Mouse (Mus musculus) myocyte (in vitro differentiated cells): ENCODE results near the gene Rab28. TPM values are rescaled to one million over a fixed set of nuclear protein-coding genes. Genes with fewer than 3 reads are reported as not detected.

ENCODE experiments used
- H3K27me3 ChIP-seq: one replicate; pipeline ENCODE4 v1.6.1; 2011; ENCODE audit not compliant: control insufficient read depth, insufficient read depth, insufficient read length
- H3K36me3 ChIP-seq: one replicate; pipeline ENCODE4 v1.6.1; 2011; ENCODE audit not compliant: control insufficient read depth, insufficient read depth
- H3K4me2 ChIP-seq: one replicate; pipeline ENCODE4 v1.6.1; 2011; ENCODE audit warnings: low read depth, control low read depth
- H3K4me3 ChIP-seq: one replicate; pipeline ENCODE4 v1.5.1; 2011; ENCODE audit warnings: mild to moderate bottlenecking, control low read depth, moderate library complexity
- H3K79me2 ChIP-seq: one replicate; pipeline ENCODE4 v1.6.1; 2011; ENCODE audit not compliant: control insufficient read depth, insufficient read depth
- H3ac ChIP-seq: one replicate; pipeline ENCODE4 v1.6.1; 2011; ENCODE audit not compliant: control insufficient read depth, insufficient read length
- CEBPB ChIP-seq: IDR thresholded peaks from 2 replicates; pipeline ENCODE4 v1.6.1; 2011; ENCODE audit warnings: mild to moderate bottlenecking, moderate library complexity; ENCODE audit not compliant: poor library complexity, insufficient read depth, severe bottlenecking
- E2F4 ChIP-seq: IDR thresholded peaks from one replicate; pipeline ENCODE4 v1.6.1; 2011; ENCODE audit warnings: mild to moderate bottlenecking, control low read depth, moderate library complexity; ENCODE audit not compliant: insufficient read depth
- MAX ChIP-seq: IDR thresholded peaks from one replicate; pipeline ENCODE4 v1.6.1; 2011; ENCODE audit warnings: low read depth, mild to moderate bottlenecking, control low read depth
- MYOD1 ChIP-seq, 3 experiments: IDR thresholded peaks; one replicate each; pipeline ENCODE4 v1.6.1; 2011; ENCODE audit warnings: control low read depth in 2 of 3, low read depth in 2 of 3, mild to moderate bottlenecking in 2 of 3, moderate library complexity in 1 of 3; ENCODE audit not compliant: insufficient read length in 2 of 3, control insufficient read depth in 1 of 3
- MYOG ChIP-seq, 3 experiments: IDR thresholded peaks; one replicate each; pipeline ENCODE4 v1.6.1; 2011; ENCODE audit warnings: control low read depth in 2 of 3, low read depth in 2 of 3, mild to moderate bottlenecking in 2 of 3; ENCODE audit not compliant: insufficient read length in 2 of 3, control insufficient read depth in 1 of 3, insufficient read depth in 1 of 3
- POLR2A ChIP-seq: IDR thresholded peaks from one replicate; pipeline ENCODE4 v1.6.1; 2011; ENCODE audit warnings: low read depth, mild to moderate bottlenecking, control low read depth, moderate library complexity; ENCODE audit not compliant: insufficient read length
- POLR2AphosphoS2 ChIP-seq: IDR thresholded peaks from one replicate; pipeline ENCODE4 v1.6.1; 2011; ENCODE audit warnings: low read depth, control low read depth; ENCODE audit not compliant: insufficient read length
- REST ChIP-seq: IDR thresholded peaks from one replicate; pipeline ENCODE4 v1.6.1; 2011; ENCODE audit warnings: mild to moderate bottlenecking, control low read depth, moderate library complexity; ENCODE audit not compliant: insufficient read depth, insufficient read length
- SRF ChIP-seq: IDR thresholded peaks from one replicate; pipeline ENCODE4 v1.6.1; 2011; ENCODE audit warnings: low read depth; ENCODE audit not compliant: control insufficient read depth, insufficient read length
- TCF12 ChIP-seq: IDR thresholded peaks from one replicate; pipeline ENCODE4 v1.6.1; 2011; ENCODE audit warnings: mild to moderate bottlenecking, control low read depth; ENCODE audit not compliant: poor library complexity, insufficient read depth, severe bottlenecking
- TCF3 ChIP-seq: IDR thresholded peaks from one replicate; pipeline ENCODE4 v1.6.1; 2011; ENCODE audit warnings: low read depth, control low read depth; ENCODE audit not compliant: insufficient read length
- USF1 ChIP-seq: IDR thresholded peaks from one replicate; pipeline ENCODE4 v1.6.1; 2011; ENCODE audit warnings: low read depth, mild to moderate bottlenecking, control low read depth, moderate library complexity
- polyA plus RNA-seq: library from polyadenylated mRNA; unstranded; fragments of >200 nt; fragmentation: generic; extraction: Trizol; gene quantifications from one replicate; pipeline ENCODE4 v1.2.1, GENCODE M21; 2012; ENCODE audit warnings: missing spikeins

The Rab28 gene
- polyA plus RNA-seq, 1 experiment, result 48.6 TPM

DNA sequence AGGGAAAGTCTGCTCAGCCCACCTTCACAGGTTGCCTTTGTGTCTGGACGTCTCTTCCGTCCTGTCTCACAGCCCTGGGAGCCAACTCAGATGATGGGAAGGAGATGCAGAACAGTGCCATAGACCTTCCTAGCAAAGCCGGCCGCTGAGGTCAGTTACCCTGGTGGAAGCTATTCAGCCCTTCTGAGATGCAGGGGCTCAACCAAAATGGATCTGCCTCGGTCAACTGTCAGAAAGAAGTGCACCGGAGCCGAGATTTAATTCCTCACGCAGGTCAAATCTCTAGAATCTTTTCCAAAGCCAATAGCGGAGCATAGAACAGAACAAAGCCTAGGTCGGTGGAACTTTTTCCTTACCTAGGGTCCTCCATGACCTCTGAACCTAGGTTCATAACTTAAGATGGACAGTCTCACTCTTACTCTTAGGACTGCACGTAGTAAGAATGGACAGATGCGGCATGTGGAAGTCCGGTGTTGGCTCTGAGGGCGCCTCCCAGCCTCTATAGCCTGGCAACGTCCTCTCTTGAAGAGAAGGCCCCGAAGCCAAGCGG lies 46.3 kb upstream of the Rab28 start:
- TF ChIP-seq SRF (no peak), E2F4 (no peak), REST (no peak), MYOD1 (IDR thresholded peaks at IDR 0.05; ENCODE audit: control insufficient read depth in 1 of 3, insufficient read length in 2 of 3, low read depth in 2 of 3) (no peak), MAX (no peak), POLR2A (no peak), USF1 (no peak), MYOG (IDR thresholded peaks at IDR 0.05; ENCODE audit: control insufficient read depth in 1 of 3, insufficient read depth in 1 of 3, insufficient read length in 2 of 3, low read depth in 2 of 3) (no peak), CEBPB (no peak)
- Histone ChIP-seq H3K4me2 (no peak overlapping the region), H3K27me3 (peaks cover 28% of the 10 kb centered on the region), H3K36me3 (no peaks in the 10 kb centered on the region), H3ac (no peak overlapping the region), H3K79me2 (no peaks in the 10 kb centered on the region), H3K4me3 (no peak overlapping the region)

DNA sequence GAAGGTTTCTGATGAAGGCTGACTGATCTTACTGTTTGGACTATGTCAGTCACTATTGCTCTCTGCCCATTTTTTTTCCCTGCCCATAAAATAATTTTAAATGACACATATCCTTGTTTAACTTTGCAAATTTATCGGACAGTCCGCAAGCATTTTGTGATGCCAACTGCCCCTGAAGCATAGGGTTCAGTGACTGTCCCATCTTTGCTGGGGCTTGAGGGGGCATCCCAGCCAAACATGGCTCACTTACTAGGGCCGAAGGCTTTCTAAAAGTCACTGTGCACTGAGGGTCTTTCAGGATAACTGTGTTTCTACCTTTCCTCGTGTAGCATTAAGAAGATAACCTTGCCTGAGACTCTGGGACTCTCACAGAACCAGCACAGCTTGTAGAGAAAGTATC lies 44.8 kb upstream of the Rab28 start:
- H3K79me2 ChIP-seq, result no peaks in the 10 kb centered on the region
- H3K4me3 ChIP-seq, result no peak overlapping the region
- TF ChIP-seq TCF3 (no peak), MYOD1 (IDR thresholded peaks at IDR 0.05; ENCODE audit: control insufficient read depth in 1 of 3, insufficient read length in 2 of 3, low read depth in 2 of 3) (no peak), MYOG (IDR thresholded peaks at IDR 0.05; ENCODE audit: control insufficient read depth in 1 of 3, insufficient read depth in 1 of 3, insufficient read length in 2 of 3, low read depth in 2 of 3) (no peak), USF1 (no peak), MAX (no peak), SRF (no peak), E2F4 (no peak), POLR2AphosphoS2 (no peak), CEBPB (no peak), REST (no peak), POLR2A (no peak), TCF12 (no peak)
- no peaks in the 10 kb centered on the region for H3K36me3 ChIP-seq
- peaks cover 21% of the 10 kb centered on the region for H3K27me3 ChIP-seq
- no peak overlapping the region for H3K4me2 ChIP-seq
- no peak overlapping the region for H3ac ChIP-seq

DNA sequence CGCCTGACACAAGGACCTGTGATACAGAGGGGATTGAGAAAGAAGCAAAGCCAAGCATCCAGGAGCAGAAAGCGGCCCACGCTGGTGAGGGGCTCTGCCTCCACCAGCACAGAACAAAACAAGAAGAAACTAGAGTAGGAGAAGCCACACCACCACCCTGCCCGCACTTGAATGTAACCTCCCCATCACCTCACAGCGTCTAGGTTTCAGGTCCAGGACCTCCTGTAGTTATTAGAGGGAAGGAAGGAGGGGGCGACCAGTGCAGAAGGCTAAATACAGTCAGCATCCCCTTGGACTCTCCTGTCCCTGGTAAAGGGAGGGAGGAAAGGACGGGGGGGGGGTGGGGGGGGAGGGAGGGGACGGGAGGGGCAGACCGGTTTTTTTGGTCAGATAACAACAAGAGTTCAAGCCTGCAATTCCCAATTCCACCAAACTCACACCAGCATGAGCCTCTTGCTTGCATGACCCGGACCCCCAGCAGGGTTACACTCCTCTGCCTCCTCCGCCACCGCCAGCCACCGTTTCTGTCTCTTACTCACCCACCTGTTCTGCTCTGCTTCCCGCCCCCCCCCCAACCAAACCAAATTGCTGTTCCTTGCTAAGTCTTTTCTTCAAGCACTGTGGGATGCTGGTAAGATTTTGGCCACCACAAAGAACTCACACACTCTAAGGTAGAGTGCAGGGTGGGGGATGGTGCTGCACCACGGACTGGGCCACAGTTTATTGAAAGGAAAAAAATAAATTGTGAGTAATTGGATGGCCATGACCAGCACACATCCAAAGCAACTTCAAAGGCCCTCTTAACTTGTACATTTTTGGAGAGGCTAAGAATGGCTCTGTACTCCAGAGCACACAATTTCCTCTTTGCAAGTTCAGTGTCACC lies 37.2 kb upstream of the Rab28 start:
- Histone ChIP-seq H3K4me3 (no peak overlapping the region), H3K27me3 (peaks cover 11% of the 10 kb centered on the region), H3K36me3 (no peaks in the 10 kb centered on the region), H3ac (no peak overlapping the region), H3K79me2 (no peaks in the 10 kb centered on the region), H3K4me2 (no peak overlapping the region)
- no peak for TF ChIP-seq TCF3
- TF ChIP-seq POLR2AphosphoS2, result no peak
- TF ChIP-seq MYOD1 (IDR thresholded peaks at IDR 0.05; ENCODE audit: control insufficient read depth in 1 of 3, insufficient read length in 2 of 3, low read depth in 2 of 3), result no peak
- TF ChIP-seq E2F4, result no peak
- no peak for TF ChIP-seq SRF
- no peak for TF ChIP-seq MAX

DNA sequence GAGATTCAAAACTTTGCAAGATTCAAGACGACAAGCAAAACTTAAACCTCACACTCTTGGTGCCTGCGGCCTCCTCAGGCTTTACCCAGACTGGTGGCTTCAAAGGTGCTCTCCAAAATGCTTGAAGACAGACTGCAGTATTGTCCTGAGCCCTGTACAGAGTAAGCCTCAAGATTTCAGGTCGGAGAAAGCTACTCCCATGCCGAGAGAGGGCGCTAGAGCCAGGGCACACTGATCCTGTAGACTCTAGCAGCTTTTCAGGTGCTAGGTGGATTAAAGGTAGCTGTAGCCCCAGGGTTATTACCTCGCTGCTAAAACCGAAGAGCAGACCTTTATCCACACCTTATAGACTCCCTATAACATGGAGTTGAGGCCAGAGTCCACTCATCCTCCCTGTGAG lies 36.3 kb upstream of the Rab28 start:
- H3K4me3 ChIP-seq, result no peak overlapping the region
- H3K27me3 ChIP-seq, result peaks cover 11% of the 10 kb centered on the region
- TF ChIP-seq POLR2AphosphoS2 (no peak), MYOD1 (IDR thresholded peaks at IDR 0.05; ENCODE audit: control insufficient read depth in 1 of 3, insufficient read length in 2 of 3, low read depth in 2 of 3) (no peak), USF1 (no peak)
- H3ac ChIP-seq, result no peak overlapping the region
- no peaks in the 10 kb centered on the region for H3K79me2 ChIP-seq
- no peaks in the 10 kb centered on the region for H3K36me3 ChIP-seq
- no peak overlapping the region for H3K4me2 ChIP-seq

DNA sequence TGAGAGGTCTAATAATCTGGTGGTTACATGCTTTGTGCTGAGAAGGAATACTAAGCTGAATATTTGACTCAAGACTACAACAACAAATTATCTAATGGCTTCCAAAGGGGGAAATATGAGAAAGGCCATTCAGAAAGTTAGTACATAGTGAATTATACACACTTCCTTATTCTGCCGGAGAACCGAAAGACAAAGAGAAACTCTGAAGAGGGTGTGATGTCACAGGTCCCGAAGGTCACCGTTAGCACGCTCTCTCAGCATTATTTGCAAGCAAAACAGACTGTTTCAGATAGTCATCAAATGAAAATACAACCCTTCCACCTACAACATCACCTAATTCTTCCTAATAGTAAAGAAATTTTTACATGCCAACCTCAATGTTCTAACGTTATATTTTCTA lies 30.9 kb upstream of the Rab28 start:
- no peaks in the 10 kb centered on the region for H3K27me3 ChIP-seq
- TF ChIP-seq CEBPB (no peak), POLR2AphosphoS2 (no peak), REST (no peak), MAX (no peak), USF1 (no peak), SRF (no peak), POLR2A (no peak), TCF12 (no peak), TCF3 (no peak), MYOD1 (IDR thresholded peaks at IDR 0.05; ENCODE audit: control insufficient read depth in 1 of 3, insufficient read length in 2 of 3, low read depth in 2 of 3) (no peak), MYOG (IDR thresholded peaks at IDR 0.05; ENCODE audit: control insufficient read depth in 1 of 3, insufficient read depth in 1 of 3, insufficient read length in 2 of 3, low read depth in 2 of 3) (no peak), E2F4 (no peak)

More for the DNA sequence above, 30.9 kb upstream of the Rab28 start:
- H3K36me3 ChIP-seq, result no peaks in the 10 kb centered on the region
- H3ac ChIP-seq, result no peak overlapping the region
- no peaks in the 10 kb centered on the region for H3K79me2 ChIP-seq
- H3K4me2 ChIP-seq, result no peak overlapping the region
- H3K4me3 ChIP-seq, result no peak overlapping the region
